Mouse (Mus musculus): ENCODE measurements around the gene Cacng7.

GRCm38 (mm10) chr7:3291764-3292163 is 41.0 kb upstream of the Cacng7 start:
- no peak for TF ChIP-seq POLR2A (IDR thresholded peaks at IDR 0.05; ENCODE audit: control insufficient read depth, extremely low read depth, insufficient read depth, low read length, poor library complexity)
- no peak for TF ChIP-seq CTCF (IDR thresholded peaks at IDR 0.05; ENCODE audit: borderline replicate concordance, control insufficient read depth, extremely low read depth, insufficient read depth, low read length, poor library complexity)
